Mouse (Mus musculus) testis, adult 2 months (tissue): ENCODE measurements around the gene L3hypdh.

Source experiments
- CTCF ChIP-seq: fragments of 200-500 bp; IDR thresholded peaks from 2 replicates; pipeline ENCODE4 v1.5.1; 2012; ENCODE audit warnings: low read depth, mild to moderate bottlenecking, inconsistent platforms, low read length, moderate library complexity; ENCODE audit not compliant: control insufficient read depth, insufficient read depth, insufficient replicate concordance
- POLR2A ChIP-seq: fragments of 200-500 bp; IDR thresholded peaks from 2 replicates; pipeline ENCODE4 v1.6.1; 2012; ENCODE audit warnings: low read depth, mild to moderate bottlenecking, inconsistent platforms, low read length, moderate library complexity; ENCODE audit not compliant: control insufficient read depth

DNA sequence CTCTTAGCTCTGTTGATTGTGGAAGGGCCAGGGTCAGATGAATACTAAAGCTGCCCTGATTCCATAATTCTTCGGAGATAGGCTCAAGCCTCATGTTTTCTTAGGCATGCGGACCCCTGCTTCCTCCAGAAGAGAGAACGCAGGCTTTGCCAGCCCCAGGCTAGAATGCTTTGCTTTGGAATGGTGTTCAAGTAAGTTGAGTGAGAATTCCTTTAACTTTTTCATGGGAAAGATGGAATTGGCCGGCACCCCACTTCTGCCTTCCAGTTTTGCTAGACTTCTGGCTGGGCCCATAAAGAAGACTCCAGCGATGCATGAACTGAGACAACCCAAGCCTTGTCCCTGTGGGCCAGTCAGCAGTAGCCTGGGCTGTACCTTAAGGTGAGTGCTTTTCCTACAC is 54.1 kb downstream of the L3hypdh start:
- no peak for TF ChIP-seq POLR2A
- no peak for TF ChIP-seq CTCF
